Mouse (Mus musculus): Measurements from ENCODE around the gene Cab39.

GRCm38 (mm10) chr1:85749829-85750228, 43.4 kb upstream of the Cab39 start:
- TF ChIP-seq POLR2A (IDR thresholded peaks at IDR 0.05; ENCODE audit: low read depth, low read length) (no peak), ZNF384 (IDR thresholded peaks at IDR 0.05; ENCODE audit: low read depth, low read length) (no peak), MAZ (IDR thresholded peaks at IDR 0.05; ENCODE audit: low read depth, low read length) (no peak), CTCF (conservative IDR thresholded peaks at IDR 0.05 in 1 of 2, IDR thresholded peaks at IDR 0.05 in 1 of 2; ENCODE audit: low read depth in 2 of 2, low read length in 2 of 2) (no peak), CHD1 (IDR thresholded peaks at IDR 0.05; ENCODE audit: low read depth, low read length) (no peak)
